Mouse (Mus musculus): ENCODE results near the gene Tomm20.
"Not testable (repeated sequence)": the region's sequence is repeated elsewhere in the genome, so short reads cannot be mapped to it uniquely, and the experiment has no call there.

DNA sequence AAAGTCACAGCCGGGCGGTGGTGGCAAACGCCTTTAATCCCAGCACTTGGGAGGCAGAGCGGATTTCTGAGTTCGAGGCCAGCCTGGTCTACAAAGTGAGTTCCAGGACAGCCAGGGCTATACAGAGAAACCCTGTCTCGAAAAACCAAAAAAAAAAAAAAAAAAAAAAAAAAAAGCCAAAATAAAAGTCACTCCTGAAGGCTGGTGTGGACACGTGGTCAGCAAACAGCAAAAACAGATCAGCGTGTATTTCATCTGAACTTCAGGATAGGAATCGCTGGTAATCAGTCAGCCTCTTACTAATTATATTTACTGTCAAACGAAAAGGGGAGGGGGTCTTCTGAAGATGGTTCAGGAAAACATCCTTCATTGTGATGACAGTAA lies 31.5 kb downstream of the Tomm20 start:
- TF ChIP-seq POLR2A (IDR thresholded peaks at IDR 0.05; ENCODE audit: borderline replicate concordance, low read depth, low read length); CTCF (IDR thresholded peaks at IDR 0.05; ENCODE audit: low read depth, low read length): not testable (repeated sequence)
